Mouse (Mus musculus) liver, postnatal 0 days (tissue): Measurements from ENCODE around the gene Gm13124.

Experiments
- CTCF ChIP-seq: sonication (generic); IDR thresholded peaks from 2 replicates; pipeline ENCODE4 v1.5.1; 2016; ENCODE audit warnings: antibody characterized with exemption, low read depth
- EP300 ChIP-seq: IDR thresholded peaks from 2 replicates; pipeline ENCODE4 v1.6.1; 2016; ENCODE audit warnings: antibody characterized with exemption, low read depth, mild to moderate bottlenecking

GRCm38 (mm10) chr4:144551156-144551555 lies 13.8 kb downstream of the Gm13124 start:
- TF ChIP-seq CTCF (no peak), EP300 (no peak)
